Mouse (Mus musculus) skeletal muscle tissue, adult 2 months (tissue): ENCODE data around the gene Cib3.
A peak's percentile ranks its signal among the peaks of the same experiment; 100 is the strongest.

ENCODE experiments used
- DNase-seq: peaks from one replicate; pipeline ENCODE4 v3.0.0-alpha.2; 2012; ENCODE audit warnings: low read depth, low spot score

Cib3 gene

GRCm38 (mm10) chr8:72210710-72211109 lies 1.9 kb downstream of the Cib3 start:
- no peak for DNase-seq

- no peak for DNase-seq
Observed at GRCm38 (mm10) chr8:72210222-72210621, 2.4 kb downstream of the Cib3 start.

DNA sequence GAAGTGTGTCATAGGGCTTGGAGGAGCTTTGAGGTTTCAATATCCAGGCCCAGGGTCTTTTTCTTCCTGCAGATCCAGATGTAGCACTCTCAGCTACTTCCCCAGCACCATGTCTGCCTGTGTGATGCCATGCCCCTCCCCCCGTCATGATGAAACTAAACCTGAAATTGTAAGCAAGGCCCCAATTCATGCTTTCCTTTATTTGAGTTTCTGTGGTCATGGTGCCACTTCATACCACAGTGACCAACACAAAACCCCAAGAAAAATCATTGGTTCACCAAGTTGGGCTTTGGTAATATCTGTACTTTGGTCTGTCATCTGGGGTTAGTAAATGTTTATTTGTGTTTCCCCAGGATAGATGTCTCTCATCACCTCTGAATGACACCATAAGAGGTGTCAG lies 4.1 kb downstream of the Cib3 start:
- DNase-seq: no peak

GRCm38 (mm10) chr8:72197997-72198396 lies 14.6 kb downstream of the Cib3 start:
- no peak for DNase-seq

DNA sequence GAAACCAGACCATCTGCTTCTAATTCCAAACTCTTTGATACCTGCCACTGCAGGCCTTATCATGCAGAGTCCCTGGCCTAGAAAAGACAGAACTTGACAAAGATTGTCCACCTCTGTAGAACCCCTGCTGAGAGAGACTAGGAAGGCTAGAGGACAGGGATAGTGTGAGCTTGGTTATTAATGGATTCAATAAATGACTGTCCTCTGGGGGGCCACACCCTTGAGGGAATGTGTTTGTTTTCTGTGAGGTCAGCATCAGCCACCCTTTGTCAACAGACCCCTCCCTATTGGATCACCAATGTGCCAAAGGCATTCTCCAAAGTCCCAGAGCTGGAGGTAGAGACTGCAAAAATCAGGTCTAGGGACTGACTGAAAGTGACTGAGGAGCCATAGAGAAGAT lies 20.6 kb downstream of the Cib3 start:
- DNase-seq: no peak

- no peak for DNase-seq
Observed at GRCm38 (mm10) chr8:72190215-72190539, 22.5 kb downstream of the Cib3 start.

- no peak for DNase-seq
Observed at GRCm38 (mm10) chr8:72189417-72190214, 23.0 kb downstream of the Cib3 start, which contains the start of gene Hsh2d. Gene Hsh2d (plus strand): TSS chr8:72189638.

DNA sequence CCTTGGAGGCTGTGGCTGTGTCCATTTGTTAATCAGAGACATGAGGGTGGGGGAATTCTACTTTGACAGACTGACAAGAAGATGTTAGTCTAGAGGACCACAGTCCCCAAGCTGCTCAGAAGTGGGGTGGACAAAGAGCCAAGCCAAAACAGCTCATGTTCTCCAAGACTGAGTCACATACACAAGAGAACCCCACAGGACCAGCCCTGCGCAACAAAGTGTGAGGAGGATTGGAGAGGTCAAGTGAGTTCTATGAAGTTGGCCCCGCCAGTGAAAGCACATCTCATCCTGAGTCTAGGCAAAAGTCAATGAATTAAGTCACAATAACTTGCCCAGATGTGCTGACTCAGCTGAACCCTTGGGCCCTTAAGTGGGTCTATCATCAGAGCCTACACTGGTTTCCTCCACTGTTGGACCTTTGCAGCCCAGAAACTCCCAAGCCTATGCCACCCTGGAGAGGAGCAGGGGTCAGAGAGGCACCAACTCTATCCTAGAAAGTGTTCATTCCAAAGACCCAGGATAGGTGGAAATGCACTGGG lies 24.8 kb downstream of the Cib3 start:
- peak; percentile 66 for DNase-seq

DNA sequence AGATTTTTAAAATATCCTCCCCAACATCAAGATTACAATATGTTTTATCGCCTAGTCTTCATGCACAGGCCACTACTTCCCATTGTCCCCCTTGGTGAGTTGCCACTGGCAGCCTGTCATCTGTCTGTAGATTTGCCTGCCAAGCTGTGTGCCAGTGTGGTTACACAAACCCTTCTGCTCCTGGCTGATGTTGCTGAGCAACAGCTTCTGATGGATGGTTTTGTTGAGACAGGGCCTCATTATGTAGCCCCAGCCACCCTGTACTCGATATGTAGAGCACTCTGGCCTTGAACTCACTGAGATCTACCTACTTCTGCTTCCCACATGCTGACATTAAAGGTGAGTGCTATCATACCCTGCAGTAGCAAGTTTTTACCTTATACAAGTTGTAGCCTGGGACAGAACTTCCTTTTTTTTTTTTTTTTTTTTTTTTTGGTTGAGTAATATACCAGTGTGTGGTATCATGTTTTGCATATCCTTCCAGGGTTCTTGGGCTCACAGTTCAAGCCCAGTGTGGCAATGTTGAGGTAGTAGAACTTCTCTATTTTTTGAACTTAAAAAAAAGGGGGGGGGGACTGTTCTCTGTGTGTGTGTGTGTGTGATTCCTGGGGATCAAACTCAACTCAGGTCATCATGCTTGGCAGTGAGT lies 29.0 kb downstream of the Cib3 start:
- DNase-seq: no peak

DNA sequence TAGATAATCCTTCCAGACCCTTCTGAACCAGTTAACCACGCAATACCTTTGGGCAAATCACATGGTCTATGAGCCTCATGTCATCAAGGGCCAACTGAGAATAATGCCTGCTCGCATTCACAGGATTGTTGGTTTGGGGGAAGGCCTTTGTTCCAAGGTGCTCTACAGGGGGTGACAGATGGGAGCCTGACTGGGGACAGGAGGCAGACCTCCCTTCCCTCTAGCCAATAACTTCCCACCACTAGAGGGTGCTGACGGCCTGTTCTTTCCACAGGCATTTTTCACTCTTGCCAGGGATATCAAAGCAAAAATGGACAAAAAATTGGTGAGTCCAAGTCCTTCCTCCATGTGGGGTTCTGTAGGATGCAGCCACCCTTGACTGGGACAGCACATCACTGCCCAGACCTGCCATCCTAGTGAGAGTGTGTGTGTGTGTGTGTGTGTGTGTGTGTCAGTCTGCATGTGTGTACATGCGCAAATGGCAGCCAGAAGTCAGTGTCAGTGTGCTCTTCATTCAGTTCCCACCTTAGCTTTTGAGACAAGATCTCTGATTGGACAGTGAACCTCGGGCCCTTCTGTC lies 35.2 kb downstream of the Cib3 start:
- DNase-seq: peak; percentile 47

DNA sequence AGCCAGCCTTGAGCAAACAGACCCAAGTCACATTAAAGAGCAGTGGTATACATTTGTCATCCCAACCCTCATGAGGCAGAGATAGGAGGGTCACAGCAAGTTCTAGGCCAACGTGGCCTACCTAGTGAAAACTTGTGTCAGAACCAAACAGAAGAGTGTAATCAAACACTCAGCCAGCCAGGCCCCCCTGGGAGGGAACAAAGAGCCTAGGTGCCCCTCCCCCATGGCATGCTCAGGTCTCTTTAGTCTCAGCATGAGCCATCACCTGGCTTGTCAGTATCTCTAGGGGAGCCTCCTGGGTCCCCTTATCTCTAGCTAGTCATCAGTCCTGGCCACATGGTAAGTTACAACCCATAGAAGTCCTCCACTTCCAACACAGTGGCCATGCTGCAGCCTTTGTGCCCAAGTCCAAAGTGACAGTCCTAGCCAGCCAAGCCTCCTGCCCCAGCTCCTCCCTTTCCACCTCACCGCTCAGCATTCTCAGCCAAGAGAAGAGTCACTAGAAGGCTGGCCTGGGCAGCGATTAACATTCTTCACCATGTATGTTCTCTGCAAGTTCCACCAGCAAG lies 42.9 kb downstream of the Cib3 start:
- no peak for DNase-seq

- peak; percentile 44 for DNase-seq
Observed at GRCm38 (mm10) chr8:72169098-72169668, 43.5 kb downstream of the Cib3 start.

DNA sequence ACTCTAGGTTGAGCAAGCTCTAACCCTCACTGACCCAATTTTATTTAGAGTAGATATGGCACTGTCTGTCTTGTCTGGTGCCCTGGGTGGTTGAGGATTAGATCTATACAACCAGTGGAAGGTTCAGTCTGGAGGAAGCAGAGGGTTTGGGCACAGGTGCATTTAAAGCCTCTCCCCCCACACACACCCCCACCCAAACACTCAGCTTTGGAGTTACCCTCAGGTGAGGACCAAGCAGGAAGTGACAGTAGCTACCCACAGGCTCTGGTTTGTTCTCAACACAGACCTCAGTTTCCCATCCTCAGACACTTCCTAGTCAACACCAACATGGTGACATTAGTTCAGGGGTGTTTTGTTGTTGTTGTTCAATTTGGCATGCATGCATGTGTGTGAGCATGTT lies 49.8 kb downstream of the Cib3 start:
- no peak for DNase-seq

GRCm38 (mm10) chr8:72160707-72161697 lies 51.6 kb downstream of the Cib3 start, which contains the start of gene Rab8a:
Gene Rab8a (plus strand): TSS chr8:72161200.
- DNase-seq: peak; percentile 100

GRCm38 (mm10) chr8:72160007-72160406 lies 52.6 kb downstream of the Cib3 start:
- no peak for DNase-seq

- DNase-seq: no peak
Observed at GRCm38 (mm10) chr8:72158726-72159125, 53.9 kb downstream of the Cib3 start.

GRCm38 (mm10) chr8:72158096-72158495 lies 54.5 kb downstream of the Cib3 start:
- DNase-seq: no peak
